Mouse (Mus musculus) cerebellum, adult 2 months (tissue): Measurements from ENCODE around the gene Psd.

Experiments used
- CTCF ChIP-seq: fragments of 200-500 bp; IDR thresholded peaks from 2 replicates; pipeline ENCODE4 v1.5.1; 2011; ENCODE audit warnings: low read depth, mild to moderate bottlenecking, control low read depth, low read length, moderate library complexity, borderline replicate concordance; ENCODE audit not compliant: insufficient read depth
- POLR2A ChIP-seq: fragments of 200-500 bp; IDR thresholded peaks from 2 replicates; pipeline ENCODE4 v1.6.1; 2011; ENCODE audit warnings: low read length, control low read depth, borderline replicate concordance; ENCODE audit not compliant: insufficient read depth

DNA sequence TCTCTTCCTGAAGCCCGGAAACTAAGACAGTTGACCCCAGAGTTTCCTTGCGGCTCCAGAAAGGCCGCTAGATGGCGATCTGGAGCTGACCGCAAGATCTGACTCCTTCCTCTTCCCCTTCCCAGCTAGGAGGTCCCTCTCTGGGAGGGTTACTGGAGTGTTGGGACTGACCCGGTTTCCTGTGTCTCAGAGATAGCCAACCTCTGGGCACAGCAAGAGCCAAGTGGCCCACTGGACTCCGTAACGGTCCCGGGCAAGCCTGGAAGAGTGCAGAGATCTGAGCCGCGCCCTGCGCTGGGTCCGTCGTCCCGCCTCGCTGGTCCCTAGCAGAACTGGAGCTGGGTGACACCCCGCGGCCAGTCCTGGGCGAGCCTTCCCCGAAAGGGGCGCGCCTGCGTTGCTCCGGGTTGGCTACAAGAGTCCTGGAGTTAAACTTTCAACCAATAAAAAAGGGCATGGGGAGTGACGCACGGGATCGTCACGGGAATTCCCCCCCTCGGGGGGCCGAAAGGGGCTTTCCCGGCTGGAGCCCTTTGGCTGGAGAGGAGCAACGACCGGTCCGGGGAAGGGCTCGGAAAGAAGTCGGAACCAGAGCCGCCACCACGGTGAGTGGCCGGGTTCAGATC is 22.6 kb downstream of the Psd start, which contains the start of gene Nfkb2:
- no peak for TF ChIP-seq POLR2A
- peak; percentile 88 for TF ChIP-seq CTCF
